Comparison of ENCODE assay signal across 9 mouse cellular contexts in the genomic region with DNA sequence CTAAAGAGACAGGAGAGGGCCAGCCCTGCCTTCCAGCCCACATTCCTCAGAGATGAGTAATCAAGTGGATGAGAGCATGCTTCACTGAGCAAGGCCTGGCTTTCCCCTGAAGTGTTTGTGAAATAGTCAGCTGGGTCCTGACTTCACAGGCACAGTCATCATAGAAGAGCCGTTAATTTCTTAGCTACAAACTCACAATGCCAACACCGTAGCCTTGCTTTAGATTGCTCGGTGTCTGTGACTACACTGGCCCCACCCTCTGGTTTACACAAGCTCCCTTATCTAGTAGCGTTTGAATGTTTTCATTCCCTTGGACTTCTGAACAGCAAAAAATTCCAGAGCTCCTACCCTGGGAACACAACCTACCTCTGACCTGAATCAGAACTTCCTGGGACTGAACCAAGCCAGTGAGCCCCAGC. TPM values are rescaled to one million over a fixed set of nuclear protein-coding genes. Genes with fewer than 3 reads are reported as not detected.
DNase-seq lines count a peak whose midpoint lies in the region; ATAC-seq and TF ChIP-seq lines count a peak whose summit lies in the region.
"Had no signal": no experiment of that assay in that cellular context is flagged by ENCODE, and none has a peak within 500 bp of the region (broad histone marks: within the 10 kb centered on the region; RNA-seq: fewer than 3 reads in every experiment).

No protein-coding gene starts in this region.

- peak overlapping the region; percentile 75 for H3K27ac ChIP-seq in midbrain, embryonic 10.5 days (replicated peaks)
- H3K27ac ChIP-seq in midbrain, embryonic 15.5 days, result no peak overlapping the region
- H3K27ac ChIP-seq in embryonic facial prominence, embryonic 11.5 days (replicated peaks; ENCODE audit: low read depth, low read length), result no peak overlapping the region
- 0 out of 2 replicates have a peak overlapping the region, but pooled peaks have one; percentile 11 for H3K27ac ChIP-seq in intestine, postnatal 0 days (ENCODE audit: low read depth, low read length)
- H3K27ac ChIP-seq in lung, embryonic 15.5 days, result peak overlapping the region; percentile 30
- H3K27ac ChIP-seq: limb, embryonic 15.5 days had no signal

- H3K4me3 ChIP-seq in midbrain, embryonic 10.5 days, result no peak overlapping the region; the same call in 1 of the 2 replicates
- H3K4me3 ChIP-seq in midbrain, embryonic 15.5 days, result no peak overlapping the region
- no peak overlapping the region for H3K4me3 ChIP-seq in embryonic facial prominence, embryonic 11.5 days (ENCODE audit: low read depth, low read length)
- no peak overlapping the region for H3K4me3 ChIP-seq in intestine, postnatal 0 days (ENCODE audit: low read depth, low read length)
- H3K4me3 ChIP-seq in lung, embryonic 15.5 days, result no peak overlapping the region
- H3K4me3 ChIP-seq: limb, embryonic 15.5 days had no signal

- H3K9ac ChIP-seq in midbrain, embryonic 15.5 days, result no peak overlapping the region
- H3K9ac ChIP-seq in embryonic facial prominence, embryonic 11.5 days (replicated peaks; ENCODE audit: low read length), result no peak overlapping the region
- no peak overlapping the region for H3K9ac ChIP-seq in intestine, postnatal 0 days (ENCODE audit: low read depth, low read length)
- H3K9ac ChIP-seq in lung, embryonic 15.5 days, result no peak overlapping the region
- H3K9ac ChIP-seq: limb, embryonic 15.5 days had no signal

- H3K36me3 ChIP-seq in midbrain, embryonic 10.5 days, result no peaks in the 10 kb centered on the region
- no peaks in the 10 kb centered on the region for H3K36me3 ChIP-seq in midbrain, embryonic 15.5 days (replicated peaks)
- H3K36me3 ChIP-seq in embryonic facial prominence, embryonic 11.5 days (replicated peaks; ENCODE audit: control insufficient read depth, insufficient read depth, low read depth, low read length), result no peaks in the 10 kb centered on the region
- peaks cover 3% of the 10 kb centered on the region; the same call in 1 of the 2 replicates for H3K36me3 ChIP-seq in intestine, postnatal 0 days (ENCODE audit: control insufficient read depth, insufficient read depth)
- no peaks in the 10 kb centered on the region for H3K36me3 ChIP-seq in lung, embryonic 15.5 days
- H3K36me3 ChIP-seq: limb, embryonic 15.5 days had no signal

- DNase-seq in midbrain, embryonic 10.5 days (ENCODE audit: low spot score), result peak; percentile 38
- DNase-seq in embryonic facial prominence, embryonic 11.5 days (ENCODE audit: low spot score), result peak; percentile 49
- DNase-seq in spleen, postnatal 14 days (ENCODE audit: low spot score in 2 of 2), result no peak
- no peak for DNase-seq in left cerebral cortex, postnatal 4 days

- H3K4me1 ChIP-seq in midbrain, embryonic 10.5 days, result peaks cover 31% of the 10 kb centered on the region
- no peaks in the 10 kb centered on the region for H3K4me1 ChIP-seq in midbrain, embryonic 15.5 days
- no peaks in the 10 kb centered on the region for H3K4me1 ChIP-seq in embryonic facial prominence, embryonic 11.5 days (ENCODE audit: control insufficient read depth, insufficient read depth, low read length)
- H3K4me1 ChIP-seq in intestine, postnatal 0 days (replicated peaks; ENCODE audit: control insufficient read depth, insufficient read depth, low read length), result no peaks in the 10 kb centered on the region
- peaks cover 12% of the 10 kb centered on the region; the same call in 1 of the 2 replicates for H3K4me1 ChIP-seq in lung, embryonic 15.5 days
- H3K4me1 ChIP-seq: limb, embryonic 15.5 days had no signal

- TF ChIP-seq CTCF in intestine, postnatal 0 days (IDR thresholded peaks at IDR 0.05; ENCODE audit: low read depth), result no peak

- H3K27me3 ChIP-seq in midbrain, embryonic 10.5 days (ENCODE audit: low read depth, poor library complexity, severe bottlenecking), result no peaks in the 10 kb centered on the region
- H3K27me3 ChIP-seq in midbrain, embryonic 15.5 days (replicated peaks), result no peaks in the 10 kb centered on the region
- no peaks in the 10 kb centered on the region for H3K27me3 ChIP-seq in embryonic facial prominence, embryonic 11.5 days (ENCODE audit: control insufficient read depth, insufficient read depth, low read length)
- H3K27me3 ChIP-seq in intestine, postnatal 0 days (replicated peaks; ENCODE audit: control insufficient read depth, insufficient read depth, low read length), result no peaks in the 10 kb centered on the region
- no peaks in the 10 kb centered on the region for H3K27me3 ChIP-seq in lung, embryonic 15.5 days
- H3K27me3 ChIP-seq: limb, embryonic 15.5 days had no signal

- WGBS in midbrain, embryonic 10.5 days, result 30% methylated on average over 4 of the region's 4 CpGs
- WGBS in midbrain, embryonic 15.5 days, result 24% methylated on average over 4 of the region's 4 CpGs
- WGBS in embryonic facial prominence, embryonic 11.5 days, result 53% methylated on average over 4 of the region's 4 CpGs
- WGBS in intestine, postnatal 0 days, result 9% methylated on average over 4 of the region's 4 CpGs
- whole genome bisulfite sequencing in lung, embryonic 15.5 days, result 8% methylated on average over 4 of the region's 4 CpGs

- no peaks in the 10 kb centered on the region for H3K9me3 ChIP-seq in midbrain, embryonic 10.5 days (replicated peaks)
- no peaks in the 10 kb centered on the region for H3K9me3 ChIP-seq in midbrain, embryonic 15.5 days
- no peaks in the 10 kb centered on the region for H3K9me3 ChIP-seq in embryonic facial prominence, embryonic 11.5 days (replicated peaks; ENCODE audit: control insufficient read depth, low read length)
- no peaks in the 10 kb centered on the region for H3K9me3 ChIP-seq in intestine, postnatal 0 days (ENCODE audit: control insufficient read depth)
- H3K9me3 ChIP-seq in lung, embryonic 15.5 days, result no peaks in the 10 kb centered on the region
- H3K9me3 ChIP-seq: limb, embryonic 15.5 days had no signal

- intact Hi-C loops in left cerebral cortex, postnatal 4 days (cut with DNase I), result no loop called here

- no peak overlapping the region for H3K4me2 ChIP-seq in midbrain, embryonic 15.5 days
- no peak overlapping the region for H3K4me2 ChIP-seq in embryonic facial prominence, embryonic 11.5 days (ENCODE audit: low read depth, low read length)
- H3K4me2 ChIP-seq in intestine, postnatal 0 days (replicated peaks; ENCODE audit: low read depth), result no peak overlapping the region
- H3K4me2 ChIP-seq in lung, embryonic 15.5 days, result no peak overlapping the region
- H3K4me2 ChIP-seq: limb, embryonic 15.5 days had no signal

- ATAC-seq in midbrain, embryonic 15.5 days (replicated peaks), result no peak
- ATAC-seq in embryonic facial prominence, embryonic 11.5 days (replicated peaks; ENCODE audit: insufficient number of reproducible peaks, low FRiP score, low TSS enrichment, low read depth), result 0 out of 2 replicates have a peak, but pooled peaks have one; percentile 65
- peak; percentile 57 for ATAC-seq in intestine, postnatal 0 days
- ATAC-seq in lung, embryonic 15.5 days (ENCODE audit: borderline replicate concordance, extremely low read depth, low FRiP score, low TSS enrichment), result peak; percentile 88
- no peak for ATAC-seq in activated CD4-positive, CD25-positive, alpha-beta regulatory T cell, adult 4 months

RNA-seq across cellular contexts. Expression of gene Pkp2, which starts 11.4 kb away (rescaled TPM):
- 5.4 and 7.3 TPM in 2 replicates for polyA plus RNA-seq in midbrain, embryonic 10.5 days (2016; fragmentation: Nextera tagmentation; extraction: Ambion mirVana)
- polyA plus RNA-seq in midbrain, embryonic 15.5 days (2015; fragmentation: Nextera tagmentation; extraction: Ambion mirVana), result 0.85 and 1.0 TPM in 2 replicates
- polyA plus RNA-seq in embryonic facial prominence, embryonic 11.5 days (2014; fragmentation: Nextera tagmentation; extraction: Ambion mirVana), result 5.1 TPM in 2 replicates
- 14.9 and 15.5 TPM in 2 replicates for polyA plus RNA-seq in intestine, postnatal 0 days (2015; fragmentation: Nextera tagmentation; extraction: Ambion mirVana)
- 10.4 and 11.3 TPM in 2 replicates for polyA plus RNA-seq in lung, embryonic 15.5 days (2015; fragmentation: Nextera tagmentation; extraction: Ambion mirVana)
- polyA plus RNA-seq in activated CD4-positive, CD25-positive, alpha-beta regulatory T cell, adult 4 months (2017; shearing (Covaris generic)), result under 1 TPM in 1 of 2 experiments, not detected in 1; 0.29 TPM
- total RNA-seq in left cerebral cortex, postnatal 4 days (2021), result 1 to 10 TPM; 1.7 to 1.9 TPM

Comparison
In these comparisons a context has a peak if more than half of its experiments do, and no peak if none do; other contexts are left out.
1. H3K27ac ChIP-seq: peak in midbrain, embryonic 10.5 days (single experiment), intestine, postnatal 0 days (single experiment) and lung, embryonic 15.5 days (single experiment); none in midbrain, embryonic 15.5 days (single experiment) and embryonic facial prominence, embryonic 11.5 days (single experiment).
2. DNase-seq: peak in midbrain, embryonic 10.5 days (single experiment) and embryonic facial prominence, embryonic 11.5 days (single experiment); none in spleen, postnatal 14 days (0 of 2) and left cerebral cortex, postnatal 4 days (single experiment).
3. ATAC-seq: peak in embryonic facial prominence, embryonic 11.5 days (single experiment), intestine, postnatal 0 days (single experiment) and lung, embryonic 15.5 days (single experiment); none in midbrain, embryonic 15.5 days (single experiment) and activated CD4-positive, CD25-positive, alpha-beta regulatory T cell, adult 4 months (single experiment).